Mouse (Mus musculus) urinary bladder, postnatal 4 days (tissue): ENCODE data around the gene Zdhhc5.
"Not testable (repeated sequence)": the region's sequence is repeated elsewhere in the genome, so short reads cannot be mapped to it uniquely, and the experiment has no call there.

Source experiments
- DNase-seq, 2 experiments: peaks; one replicate each; pipeline ENCODE4 v3.0.0; 2021 to 2022; ENCODE audit warnings: low spot score in 2 of 2

Zdhhc5 gene

DNA sequence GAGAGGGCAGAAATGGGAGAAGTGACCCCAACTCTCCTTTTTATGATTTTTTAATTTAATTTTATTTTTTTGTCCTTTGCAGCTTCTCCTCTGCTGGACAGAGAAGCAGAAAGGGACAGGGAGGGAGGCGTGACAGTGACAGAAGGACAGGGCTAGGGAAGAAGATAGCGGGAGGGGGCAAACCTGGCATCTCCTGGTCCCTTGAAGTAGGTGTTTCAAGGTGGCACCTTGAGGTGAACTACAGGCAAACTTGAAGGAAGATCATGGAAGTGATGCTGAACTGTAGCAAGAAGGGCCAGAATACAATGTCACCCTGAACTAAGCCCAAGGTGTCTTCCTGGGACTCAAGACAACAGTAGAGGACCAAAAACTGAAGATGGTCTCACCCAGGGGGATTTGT is 19.9 kb upstream of the Zdhhc5 start:
- DNase-seq = no peak

DNA sequence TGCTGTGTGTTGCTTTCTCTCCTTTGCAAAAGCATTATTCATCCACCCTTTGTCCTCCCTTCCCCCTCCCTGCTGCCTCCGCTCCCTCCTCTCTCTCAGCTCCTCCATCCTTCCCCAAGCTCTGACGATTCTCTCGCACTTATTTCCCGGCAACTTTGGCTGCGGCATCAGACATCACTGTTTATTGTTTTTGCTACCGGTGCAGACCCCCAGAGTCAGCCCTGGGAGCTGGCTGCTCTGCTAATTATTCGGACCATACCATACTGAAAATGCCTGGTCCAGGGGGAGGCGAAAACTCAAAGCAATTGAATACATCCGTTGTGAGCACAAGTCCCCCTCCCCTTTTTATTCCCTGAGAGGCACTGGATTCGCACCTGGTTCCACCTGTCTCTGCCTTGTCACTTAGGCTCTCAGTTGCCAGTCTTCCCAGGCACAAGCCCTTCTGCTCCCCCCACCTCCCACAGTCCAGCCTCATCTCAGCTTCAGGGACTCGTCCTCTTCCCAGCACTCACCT is 19.4 kb upstream of the Zdhhc5 start:
- no peak for DNase-seq

DNA sequence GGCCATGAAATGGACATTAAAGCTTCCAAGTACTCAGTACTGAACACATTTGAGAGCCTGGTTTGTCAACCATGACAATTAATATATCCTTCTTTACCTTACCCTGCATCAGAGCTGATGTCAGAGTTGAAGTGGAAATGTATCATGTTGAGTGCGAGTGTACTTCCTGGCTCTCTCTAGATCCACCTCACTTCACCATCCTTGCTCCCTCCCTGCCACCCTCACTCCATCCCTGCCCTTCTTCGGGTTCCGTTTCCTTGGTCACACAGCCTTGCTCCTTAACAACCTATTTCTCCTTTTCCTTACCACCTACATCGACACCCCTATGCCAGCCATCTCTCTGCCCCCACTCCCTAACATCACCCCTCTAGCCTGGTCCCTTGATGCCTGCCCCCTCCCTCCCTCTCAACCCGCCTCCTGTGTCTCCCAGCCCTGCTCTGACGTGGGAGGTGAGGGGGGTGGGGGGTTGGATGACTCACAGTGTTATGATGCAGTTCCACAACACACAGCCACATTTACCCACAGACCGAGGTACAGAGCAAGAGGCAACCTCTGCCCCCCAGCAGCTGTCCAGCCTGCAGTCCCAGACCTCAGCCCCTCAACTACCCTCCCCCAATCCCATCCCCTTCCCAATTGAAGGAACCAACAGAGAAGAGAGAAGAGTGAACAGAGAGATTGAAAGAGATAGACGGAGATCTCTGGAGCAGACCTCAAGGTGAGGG is 18.8 kb upstream of the Zdhhc5 start, which contains the start of gene Ypel4:
Gene Ypel4 (plus strand): TSS at position 480 of the 722 bp plus-strand sequence.
- peak; percentile 27 to 62 for DNase-seq

DNA sequence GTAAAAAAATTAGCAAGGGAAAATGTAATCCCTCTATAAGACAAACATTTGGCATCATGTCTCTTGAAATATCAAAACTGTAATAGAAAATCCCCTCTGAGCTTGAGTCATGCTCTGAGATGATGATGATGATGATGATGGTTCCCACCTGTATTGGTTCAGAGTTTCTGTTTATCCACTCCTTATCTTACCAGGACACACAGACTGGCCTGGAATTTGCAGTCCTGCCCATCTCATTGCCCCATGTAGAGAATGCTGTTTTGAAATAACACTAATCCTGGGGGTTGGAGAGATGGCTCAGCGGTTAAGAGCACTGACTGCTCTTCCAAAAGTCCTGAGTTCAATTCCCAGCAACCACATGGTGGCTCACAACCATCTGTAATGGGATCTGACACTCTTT is 17.4 kb upstream of the Zdhhc5 start:
- no peak for DNase-seq

DNA sequence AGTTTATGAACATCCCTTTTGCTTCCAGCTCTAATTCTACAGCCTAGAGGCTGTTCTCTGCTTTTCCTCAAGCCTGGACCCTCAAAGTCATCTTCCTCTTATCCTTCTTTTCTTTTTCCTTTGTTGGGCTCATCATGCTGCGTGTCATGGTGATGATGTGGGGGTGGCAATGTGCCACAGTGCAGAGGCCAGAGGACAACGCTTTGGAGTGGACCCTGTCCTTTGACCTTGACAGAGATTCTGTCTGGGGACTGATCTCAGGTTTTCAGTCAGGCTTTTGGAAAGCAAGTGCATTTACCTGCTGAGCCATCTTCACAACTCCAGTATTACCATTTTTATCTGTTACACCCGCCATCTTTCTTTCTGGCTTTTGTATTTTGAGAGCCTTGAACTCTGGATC is 16.2 kb upstream of the Zdhhc5 start:
- no peak for DNase-seq

DNA sequence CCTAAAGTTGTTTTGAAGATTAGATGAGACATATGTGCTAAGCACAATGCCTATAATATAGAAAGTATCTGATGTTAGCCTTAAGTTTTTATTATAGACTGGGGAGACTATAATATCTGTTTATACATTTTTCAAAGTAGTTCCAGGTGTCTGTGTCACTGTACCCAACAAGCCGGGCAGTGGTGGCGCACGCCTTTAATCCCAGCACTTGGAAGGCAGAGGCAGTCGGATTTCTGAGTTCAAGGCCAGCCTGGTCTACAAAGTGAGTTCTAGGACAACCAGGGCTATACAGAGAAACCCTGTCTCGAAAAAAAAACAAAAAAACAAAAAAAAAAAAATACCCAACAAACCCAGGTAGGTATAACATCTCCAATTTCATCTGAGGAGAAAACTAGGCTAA is 13.2 kb upstream of the Zdhhc5 start:
- DNase-seq = not testable (repeated sequence)

DNA sequence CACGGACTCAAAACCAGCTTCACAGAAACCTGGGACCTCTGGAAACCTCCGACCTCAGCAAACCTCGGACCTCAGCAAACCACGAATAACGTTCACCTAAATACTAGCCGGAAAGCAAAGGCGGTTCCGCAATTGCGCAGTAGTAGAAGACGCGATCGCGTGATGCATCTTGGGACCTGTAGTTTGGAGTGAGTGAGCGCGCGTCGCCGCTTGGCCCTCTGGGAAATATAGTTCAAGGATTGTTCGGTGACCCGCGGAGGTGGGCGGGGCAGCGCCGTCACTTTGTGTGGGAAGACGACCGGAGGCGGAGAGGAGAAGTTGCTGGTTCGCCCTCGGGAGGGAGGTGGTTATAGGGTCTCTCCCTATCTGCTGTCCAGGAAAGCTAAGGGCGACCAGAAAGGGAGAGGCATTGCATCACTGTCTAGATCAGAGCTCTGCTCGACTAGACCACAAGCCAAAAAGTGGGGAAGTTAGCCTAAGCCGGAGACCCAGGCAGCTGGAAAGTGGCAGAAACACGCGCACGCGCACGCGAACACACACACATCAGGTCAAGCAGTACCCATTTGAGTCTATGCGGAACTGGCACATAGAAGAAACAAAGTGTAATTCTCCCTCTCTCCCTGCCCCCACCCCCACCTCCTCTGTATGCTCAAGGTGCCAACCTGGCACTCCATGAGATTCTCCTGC is 12.3 kb upstream of the Zdhhc5 start, which contains the start of gene Clp1:
Gene Clp1 (minus strand): TSS at position 179 of the 687 bp plus-strand sequence.
- peak; percentile 90 to 95 for DNase-seq

DNA sequence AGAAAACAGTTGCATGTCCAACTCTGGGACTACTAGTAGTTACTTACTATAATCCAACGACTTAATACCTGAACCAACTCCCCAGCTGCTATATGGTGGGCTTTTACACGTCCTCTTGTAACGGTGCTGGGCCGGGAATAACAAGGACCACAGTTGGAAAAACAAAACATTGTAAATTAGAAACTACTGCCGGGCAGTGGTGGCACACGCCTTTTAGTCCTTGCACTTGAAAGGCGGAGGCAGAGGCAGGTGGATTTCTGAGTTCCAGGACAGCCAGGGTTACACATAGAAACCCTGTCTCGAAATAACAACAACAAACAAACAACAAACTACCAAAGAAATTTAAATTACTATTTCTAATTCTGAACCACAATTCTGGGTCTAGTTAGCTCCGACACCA is 11.7 kb upstream of the Zdhhc5 start:
- no peak for DNase-seq

DNA sequence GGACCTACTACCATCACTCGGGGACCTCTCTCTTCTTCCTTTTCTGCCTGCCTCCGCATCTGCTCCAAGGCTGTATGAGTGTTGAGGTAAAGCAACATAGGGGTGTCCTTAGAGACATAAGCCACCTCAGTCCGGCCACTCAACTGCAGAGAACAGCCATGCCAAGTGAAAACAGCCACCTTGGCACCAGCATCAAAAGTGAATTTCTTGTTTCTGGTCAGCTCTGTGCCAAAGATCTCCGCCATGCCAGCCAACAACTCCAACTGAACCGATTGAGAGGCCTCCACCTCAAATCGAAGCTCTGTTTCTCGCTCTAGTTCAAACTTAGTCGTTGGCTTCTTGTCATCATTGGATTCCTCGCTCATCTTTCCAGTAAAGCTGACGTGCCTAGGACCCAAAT is 10.8 kb upstream of the Zdhhc5 start:
- no peak for DNase-seq

DNA sequence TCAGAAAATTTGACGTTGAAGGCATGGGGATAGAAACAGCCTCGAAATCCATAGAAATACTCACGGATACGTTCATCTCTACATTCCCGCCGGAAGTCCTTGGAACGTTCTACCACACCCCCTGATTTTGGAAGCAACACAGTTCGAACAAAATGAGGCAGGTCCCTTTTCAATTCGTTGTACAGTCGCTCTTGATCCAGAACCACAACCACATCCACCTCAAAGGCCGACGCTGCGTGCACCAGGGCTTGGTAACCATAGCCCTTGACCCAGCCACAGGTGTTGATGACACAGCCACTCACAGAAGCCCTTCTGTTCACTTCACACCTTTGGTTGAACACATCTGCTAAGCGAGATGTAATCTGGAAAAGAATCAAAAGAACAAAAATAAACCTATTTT is 8.9 kb upstream of the Zdhhc5 start:
- no peak for DNase-seq

DNA sequence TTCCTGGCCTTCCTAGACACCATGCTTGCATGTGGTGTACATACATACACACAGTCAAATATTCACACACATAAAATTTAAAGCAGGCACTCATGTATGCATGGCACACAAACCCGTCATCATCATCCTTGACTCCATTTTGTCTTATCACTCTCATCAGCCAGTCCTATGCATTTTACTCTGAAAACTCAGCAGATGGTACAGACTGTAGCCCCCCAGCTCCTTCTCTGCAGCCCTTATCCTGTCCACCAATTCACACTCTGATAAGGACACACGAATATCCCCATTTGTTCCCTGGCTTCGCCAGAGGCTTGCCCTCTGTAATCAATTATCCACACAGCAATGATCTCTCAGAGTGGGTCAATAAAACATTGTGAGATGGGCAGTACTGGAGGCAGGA is 6.2 kb upstream of the Zdhhc5 start:
- no peak for DNase-seq

DNA sequence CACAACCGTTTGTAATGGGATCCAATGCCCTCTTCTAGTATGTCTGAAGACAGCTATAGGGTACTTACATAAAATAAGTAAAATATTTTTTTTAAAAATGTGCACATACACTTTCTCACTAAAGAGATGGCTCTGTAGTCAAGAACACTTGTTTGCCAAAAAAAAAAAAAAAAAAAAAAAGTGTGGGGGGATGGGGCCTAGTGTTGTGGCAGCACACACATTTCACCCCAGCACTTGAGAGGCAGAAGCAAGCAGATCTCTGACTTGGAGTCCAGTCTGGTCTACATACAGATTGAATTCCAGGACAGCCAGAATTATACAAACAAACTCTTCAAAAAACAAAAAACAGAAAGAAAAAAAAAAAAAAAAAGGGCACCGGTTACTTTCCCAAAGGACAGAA is 5.7 kb upstream of the Zdhhc5 start:
- DNase-seq = no peak

DNA sequence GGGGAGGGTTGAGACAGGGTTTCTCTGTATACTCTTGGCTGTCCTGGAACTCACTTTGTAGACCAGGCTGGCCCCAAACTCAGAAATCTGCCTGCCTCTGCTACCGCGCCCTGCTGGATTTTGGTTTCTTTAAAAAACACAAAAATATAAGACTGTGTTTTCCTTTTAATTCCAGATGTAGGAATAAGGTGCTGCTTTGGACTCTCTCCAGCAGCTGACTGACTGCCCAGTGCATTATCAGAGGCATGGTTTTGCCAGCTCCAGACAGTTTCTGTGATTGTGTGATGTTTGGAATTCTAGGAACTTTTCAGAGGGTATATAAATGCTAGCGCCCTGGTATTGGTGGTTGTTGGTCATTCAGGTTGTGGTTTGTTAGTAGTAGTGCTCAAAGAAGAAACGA is 2.4 kb upstream of the Zdhhc5 start:
- no peak for DNase-seq

DNA sequence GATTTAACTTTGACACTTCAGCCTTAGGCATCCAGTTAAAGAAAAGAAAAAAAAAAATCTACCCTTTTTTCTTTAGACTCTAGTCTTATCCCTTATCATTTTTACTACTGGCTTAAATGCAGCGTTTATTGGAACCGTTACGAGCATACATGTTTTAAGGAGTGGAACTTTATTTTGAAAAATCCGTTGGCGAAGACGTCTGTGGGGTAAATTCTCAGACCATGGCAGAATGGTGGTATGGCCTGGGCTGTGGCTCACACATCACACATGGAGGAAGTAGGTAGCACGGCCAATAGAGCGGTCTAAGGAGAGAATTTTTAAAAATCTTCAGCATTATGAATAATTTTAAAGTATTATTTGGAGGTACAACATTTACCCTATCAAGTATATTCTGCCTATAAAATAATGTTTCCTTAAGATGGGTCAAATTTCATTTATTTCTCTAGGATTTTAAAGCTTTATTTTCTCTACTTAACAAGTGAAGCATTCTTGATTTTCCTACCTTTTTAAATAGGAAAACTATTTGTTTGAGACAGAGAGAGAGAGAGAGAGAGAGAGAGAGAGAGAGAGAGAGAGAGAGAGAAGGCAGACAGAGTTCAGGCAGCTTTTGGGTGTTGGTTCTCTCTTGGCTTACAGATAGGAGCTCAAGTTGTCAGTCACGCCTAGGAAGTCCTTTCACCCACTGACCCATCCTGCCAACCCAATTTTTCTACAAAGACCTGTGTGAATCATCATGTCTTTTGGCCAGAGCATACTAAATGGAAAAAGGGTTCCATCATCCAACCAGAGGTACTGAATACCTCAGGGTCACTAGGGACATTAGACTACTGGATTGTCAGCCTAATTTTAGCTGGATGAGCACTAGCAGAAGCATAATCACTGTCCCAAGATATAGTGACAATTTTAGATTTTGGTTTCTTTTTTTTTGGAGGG is 1.7 kb upstream of the Zdhhc5 start:
- no peak for DNase-seq

DNA sequence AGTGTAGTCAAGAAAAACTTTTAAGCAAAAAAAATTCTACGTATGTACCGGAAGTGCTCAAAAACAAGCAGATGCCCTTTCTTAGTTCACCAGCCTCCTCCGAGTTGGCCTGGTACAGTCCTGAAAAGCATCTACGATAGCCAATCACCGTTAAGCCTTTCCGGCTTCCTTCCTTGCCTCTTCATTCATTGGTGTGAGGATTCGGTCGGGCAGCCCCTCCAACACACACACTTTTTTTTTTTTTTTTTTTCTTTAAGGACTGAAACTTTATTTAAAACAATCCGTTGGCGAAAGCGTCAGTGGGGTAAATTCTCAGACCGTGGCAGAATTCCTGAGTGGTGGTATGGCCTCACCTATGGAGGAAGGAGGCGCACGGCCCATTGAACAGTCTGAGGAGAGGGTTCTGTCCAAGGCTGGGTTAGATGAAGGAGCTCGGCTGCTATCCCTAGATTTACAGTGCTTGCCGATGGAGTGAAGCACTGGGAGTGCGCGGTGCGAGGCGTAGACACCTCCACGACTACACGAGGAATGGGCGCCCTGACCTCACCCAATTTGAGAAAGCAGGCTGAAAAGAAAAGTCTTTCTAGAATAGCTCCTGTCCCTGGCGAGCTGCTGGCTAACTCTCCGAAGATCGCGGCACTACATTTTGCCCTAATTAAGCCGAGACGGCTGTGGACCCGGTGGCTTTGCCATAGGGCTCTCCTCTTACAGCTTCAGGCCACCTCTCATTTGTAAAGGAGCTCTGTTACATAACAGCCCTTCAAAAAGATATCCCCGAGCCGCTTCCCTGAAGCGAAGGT is 782 bp upstream of the Zdhhc5 start:
- peak in 1 of 2 experiments; percentile 75 for DNase-seq

DNA sequence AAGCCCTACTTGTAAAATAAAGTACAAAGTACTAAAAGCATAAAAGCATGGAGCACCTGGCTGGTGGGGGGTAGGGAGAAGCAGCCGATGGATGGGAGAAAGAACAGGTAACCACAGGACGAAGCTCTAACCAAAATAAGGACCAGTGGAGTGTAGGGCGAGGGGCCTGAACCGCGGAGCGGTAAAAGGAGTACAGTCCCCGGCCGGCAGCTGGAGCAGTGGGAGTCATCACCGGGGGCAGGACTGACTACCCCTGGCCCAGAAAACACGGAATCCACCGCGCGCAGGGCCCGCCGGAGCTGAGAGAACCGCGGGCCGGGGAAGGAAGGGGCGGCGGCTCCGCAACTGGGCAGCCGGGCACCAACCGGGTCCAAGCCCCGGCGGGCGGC is 564 bp downstream of the Zdhhc5 start:
- DNase-seq = no peak

DNA sequence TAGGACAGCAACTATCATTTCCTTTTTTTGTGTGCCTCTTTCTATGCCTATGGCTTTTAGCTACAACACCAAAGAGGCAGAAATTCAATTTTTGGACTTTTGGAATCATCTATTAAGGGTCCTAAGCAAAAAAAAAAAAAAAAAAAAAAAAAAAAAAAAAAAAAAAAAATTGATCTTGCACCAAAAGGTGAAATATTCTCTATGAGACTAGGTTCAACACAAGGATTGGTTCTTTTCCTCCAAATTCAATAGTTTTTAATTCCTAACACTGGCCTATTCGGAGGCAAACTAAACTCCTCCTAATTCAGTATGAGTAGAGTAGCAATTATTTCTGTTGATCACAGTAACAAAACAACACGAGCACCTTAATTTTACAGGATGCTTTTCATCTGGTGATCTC is 3.1 kb downstream of the Zdhhc5 start:
- no peak for DNase-seq

DNA sequence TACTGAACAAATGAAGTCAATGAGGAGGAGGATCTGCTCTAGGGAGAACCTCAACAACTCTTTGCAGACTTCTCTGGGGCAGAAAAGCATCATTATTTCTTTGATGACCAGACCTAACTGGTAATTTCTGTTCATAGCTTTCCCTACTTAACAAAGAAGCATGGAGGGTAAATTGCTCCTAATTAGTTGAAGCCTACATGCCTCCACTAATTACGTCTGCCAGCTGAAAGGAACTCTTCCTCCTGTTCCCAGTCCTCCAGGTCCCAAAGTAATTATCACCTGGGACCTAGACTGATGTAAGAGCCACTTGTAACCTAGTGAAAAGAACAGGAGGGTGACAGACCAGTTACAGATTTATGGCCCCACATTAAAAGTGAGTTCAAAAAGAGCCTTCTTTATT is 7.5 kb downstream of the Zdhhc5 start:
- no peak for DNase-seq

DNA sequence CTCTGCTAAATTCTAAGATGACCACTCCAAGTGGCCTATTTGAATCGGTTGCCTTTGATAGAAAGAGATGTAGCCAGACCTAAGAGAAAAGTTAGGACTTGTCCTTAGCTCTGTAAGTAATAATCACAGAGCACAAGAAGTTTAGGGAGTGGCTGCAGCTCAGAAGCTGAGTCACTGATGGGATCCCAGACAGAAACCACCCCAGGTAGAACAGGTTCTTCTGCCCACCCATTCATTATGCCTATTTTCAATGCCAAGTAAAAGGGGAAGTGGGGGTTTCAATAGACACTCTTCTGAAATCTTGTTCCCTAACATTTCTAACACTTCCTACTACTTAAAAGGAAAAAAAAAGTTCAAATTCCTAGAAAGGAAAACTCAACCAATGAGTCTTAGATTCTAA is 9.7 kb downstream of the Zdhhc5 start:
- no peak for DNase-seq

DNA sequence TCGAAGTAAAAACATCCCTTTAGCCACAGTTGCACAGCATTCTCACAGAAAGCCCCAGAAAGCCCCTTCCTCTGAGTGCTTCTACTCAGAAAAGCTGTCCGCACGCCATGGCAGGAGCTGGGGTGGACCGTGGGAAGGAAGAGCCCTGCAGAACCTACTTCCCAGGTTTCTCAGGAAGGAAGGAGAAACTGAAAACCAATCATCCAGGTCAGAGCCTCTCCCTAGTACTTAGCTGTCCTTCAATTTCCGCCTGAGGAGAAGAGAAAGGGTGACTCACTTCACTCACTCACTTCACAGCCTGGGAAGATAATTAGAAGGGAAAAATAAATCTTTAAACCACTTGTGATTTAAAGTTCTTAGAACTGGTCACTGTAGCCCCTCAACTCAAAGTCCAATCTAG is 10.7 kb downstream of the Zdhhc5 start:
- no peak for DNase-seq

DNA sequence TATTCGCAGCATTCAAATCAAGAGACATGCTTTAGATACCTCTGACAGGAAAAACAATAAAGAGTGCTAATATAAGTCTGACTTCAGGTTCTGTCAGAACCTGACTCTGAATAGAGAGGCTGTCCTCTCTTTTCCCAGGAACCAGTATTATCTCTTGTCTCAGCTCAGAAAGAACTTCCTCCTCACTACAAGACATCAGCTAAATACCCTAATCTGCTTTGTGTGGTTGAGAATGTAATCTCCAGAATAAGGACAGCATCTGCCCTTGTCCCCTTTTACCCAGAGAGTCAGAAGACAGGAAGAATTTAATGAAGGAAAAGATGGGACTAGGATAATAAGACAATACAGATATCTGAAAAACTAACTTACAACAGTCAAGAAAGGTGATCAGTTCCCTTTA is 11.5 kb downstream of the Zdhhc5 start:
- no peak for DNase-seq
